Mouse (Mus musculus): Measurements from ENCODE around the gene Cacna1a. TPM values are rescaled to one million over a fixed set of nuclear protein-coding genes. Genes with fewer than 3 reads are reported as not detected.
A peak's percentile ranks its signal among the peaks of the same experiment; 100 is the strongest.

Cacna1a gene
- 29.2 and 31.1 TPM in 2 replicates for total RNA-seq (2014; rRNA removed)
- polyA plus RNA-seq (2015; fragmentation: Nextera tagmentation; extraction: Ambion mirVana), result 5.3 and 8.6 TPM in 2 replicates

DNA sequence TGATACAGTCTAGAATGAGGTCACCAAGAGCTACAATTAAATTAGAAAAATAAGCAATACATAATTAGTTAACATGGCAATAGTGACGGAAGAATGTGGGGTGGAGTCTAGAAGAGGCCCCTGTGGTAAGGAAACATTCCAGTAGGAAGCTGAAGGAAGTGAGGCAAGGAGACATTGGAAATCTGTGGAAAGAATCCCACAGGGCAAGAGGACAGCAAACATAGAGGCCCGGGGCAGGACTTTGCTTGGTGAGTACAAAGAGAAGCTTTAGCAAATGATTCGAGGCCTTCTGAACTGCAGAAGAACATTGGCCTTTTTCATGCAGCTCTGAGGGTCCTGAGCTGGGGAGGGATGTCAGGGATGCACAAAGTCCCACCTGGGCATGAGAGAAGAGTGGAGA is at the start of gene Cacna1a:
Gene Cacna1a (plus strand): TSS at position 166 of the 400 bp plus-strand sequence.
- Histone ChIP-seq H3K4me3 (ENCODE audit: low read depth, low read length) (no peak within 1 kb of the TSS), H3K4me1 (ENCODE audit: insufficient read depth) (no peaks in the 10 kb centered on the region), H3K4me2 (ENCODE audit: low read depth) (no peak within 1 kb of the TSS), H3K27me3 (ENCODE audit: insufficient read depth, low read length) (no peaks in the 10 kb centered on the region), H3K9ac (no peak within 1 kb of the TSS), H3K27ac (ENCODE audit: low read depth, low read length) (no peak within 1 kb of the TSS), H3K9me3 (ENCODE audit: low read length) (no peaks in the 10 kb centered on the region), H3K36me3 (ENCODE audit: insufficient read depth) (no peaks in the 10 kb centered on the region)
- 81% methylated on average over 3 of the region's 3 CpGs for WGBS
- ATAC-seq, result no peak
- TF ChIP-seq CTCF (IDR thresholded peaks at IDR 0.05; ENCODE audit: low read depth), result no peak
- no peak for DNase-seq

DNA sequence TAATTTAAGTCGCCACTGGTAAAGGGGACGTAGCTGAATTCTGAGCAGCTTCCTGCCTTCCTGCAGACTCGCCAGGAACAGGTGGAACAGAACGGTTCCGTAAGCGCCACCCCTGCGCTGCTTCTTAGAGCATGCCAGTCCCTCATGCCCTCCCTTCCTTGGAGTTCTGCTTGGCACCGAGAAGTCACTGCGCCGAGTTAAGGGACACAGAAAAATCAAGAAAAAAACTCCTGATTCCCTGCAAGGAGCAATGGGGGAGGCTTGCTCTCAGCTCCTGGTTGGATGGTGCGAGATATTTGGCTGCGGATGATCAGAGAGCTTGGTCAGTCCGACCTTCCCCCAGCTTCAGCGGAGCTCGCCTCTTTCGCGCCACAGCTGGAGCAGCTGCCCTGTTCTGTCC is 49.7 kb upstream of the Cacna1a start:
- no peak for TF ChIP-seq CTCF (IDR thresholded peaks at IDR 0.05; ENCODE audit: low read depth)
- H3K9ac ChIP-seq, result peak overlapping the region; percentile 10; the same call in 1 of the 2 replicates
- no peaks in the 10 kb centered on the region for H3K4me1 ChIP-seq (ENCODE audit: insufficient read depth)
- H3K27ac ChIP-seq (ENCODE audit: low read depth, low read length), result no peak overlapping the region
- 7% methylated on average over 17 of the region's 17 CpGs for WGBS
- peak overlapping the region; percentile 14; the same call in 1 of the 2 replicates for H3K4me3 ChIP-seq (ENCODE audit: low read depth, low read length)
- no peaks in the 10 kb centered on the region for H3K36me3 ChIP-seq (ENCODE audit: insufficient read depth)
- no peak for DNase-seq
- peaks cover 11% of the 10 kb centered on the region for H3K27me3 ChIP-seq (ENCODE audit: insufficient read depth, low read length)
- H3K9me3 ChIP-seq (ENCODE audit: low read length), result no peaks in the 10 kb centered on the region
- no peak for ATAC-seq
- peak overlapping the region; percentile 39 for H3K4me2 ChIP-seq (ENCODE audit: low read depth)

DNA sequence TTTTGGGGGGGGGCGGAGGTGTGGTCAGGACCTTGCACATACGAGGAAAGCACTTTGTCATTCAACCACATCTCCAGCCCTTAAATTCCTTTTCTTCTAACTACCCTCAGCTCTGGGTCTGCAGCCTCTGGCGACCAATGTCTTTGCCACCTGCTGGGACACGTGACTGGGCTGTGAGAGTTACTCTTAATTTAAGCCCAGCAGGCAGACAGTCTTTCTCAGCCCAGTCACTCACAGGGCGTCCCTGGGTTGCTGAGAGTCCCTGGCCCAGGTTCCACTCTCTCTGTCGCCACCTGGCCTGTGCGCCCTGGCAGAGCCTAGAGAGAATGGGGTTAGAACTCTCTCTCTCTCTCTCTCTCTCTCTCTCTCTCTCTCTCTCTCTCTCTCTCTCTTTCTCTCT is 48.9 kb upstream of the Cacna1a start:
- H3K36me3 ChIP-seq (ENCODE audit: insufficient read depth), result no peaks in the 10 kb centered on the region
- no peak overlapping the region for H3K4me2 ChIP-seq (ENCODE audit: low read depth)
- WGBS, result 6% methylated on average over 7 of the region's 7 CpGs
- H3K27me3 ChIP-seq (ENCODE audit: insufficient read depth, low read length), result peaks cover 11% of the 10 kb centered on the region
- ATAC-seq (no peak), DNase-seq (no peak)
- no peak overlapping the region for H3K9ac ChIP-seq
- H3K9me3 ChIP-seq (ENCODE audit: low read length), result no peaks in the 10 kb centered on the region
- no peak overlapping the region for H3K27ac ChIP-seq (ENCODE audit: low read depth, low read length)
- no peak for TF ChIP-seq CTCF (IDR thresholded peaks at IDR 0.05; ENCODE audit: low read depth)
- H3K4me3 ChIP-seq (ENCODE audit: low read depth, low read length), result no peak overlapping the region
- H3K4me1 ChIP-seq (ENCODE audit: insufficient read depth), result no peaks in the 10 kb centered on the region

DNA sequence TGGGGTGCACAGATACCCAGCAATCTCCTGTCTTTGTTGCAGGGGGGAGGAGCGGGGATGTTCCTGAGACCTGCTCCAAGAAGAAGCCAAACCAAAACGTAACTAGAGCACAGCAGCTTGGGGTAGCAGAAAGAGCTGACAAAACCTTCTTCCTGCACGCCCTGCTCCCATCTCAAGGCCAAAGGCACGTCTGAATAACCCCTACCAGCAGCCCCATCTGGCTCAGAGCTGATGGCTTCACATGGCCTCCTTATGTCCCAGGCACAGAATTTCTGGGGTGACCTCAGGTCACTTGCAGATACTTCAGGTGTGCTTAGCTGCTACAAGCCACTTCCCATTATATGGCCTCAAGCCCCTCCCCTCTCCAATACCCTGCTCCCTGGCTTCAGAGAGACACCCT is 48.4 kb upstream of the Cacna1a start:
- Histone ChIP-seq H3K4me3 (ENCODE audit: low read depth, low read length) (no peak overlapping the region), H3K36me3 (ENCODE audit: insufficient read depth) (no peaks in the 10 kb centered on the region), H3K27me3 (ENCODE audit: insufficient read depth, low read length) (peaks cover 11% of the 10 kb centered on the region), H3K4me1 (ENCODE audit: insufficient read depth) (no peaks in the 10 kb centered on the region), H3K27ac (ENCODE audit: low read depth, low read length) (no peak overlapping the region), H3K9ac (no peak overlapping the region), H3K4me2 (ENCODE audit: low read depth) (no peak overlapping the region), H3K9me3 (ENCODE audit: low read length) (no peaks in the 10 kb centered on the region)
- 50% methylated on average over 4 of the region's 4 CpGs for WGBS
- no peak for DNase-seq
- ATAC-seq, result no peak
- no peak for TF ChIP-seq CTCF (IDR thresholded peaks at IDR 0.05; ENCODE audit: low read depth)

DNA sequence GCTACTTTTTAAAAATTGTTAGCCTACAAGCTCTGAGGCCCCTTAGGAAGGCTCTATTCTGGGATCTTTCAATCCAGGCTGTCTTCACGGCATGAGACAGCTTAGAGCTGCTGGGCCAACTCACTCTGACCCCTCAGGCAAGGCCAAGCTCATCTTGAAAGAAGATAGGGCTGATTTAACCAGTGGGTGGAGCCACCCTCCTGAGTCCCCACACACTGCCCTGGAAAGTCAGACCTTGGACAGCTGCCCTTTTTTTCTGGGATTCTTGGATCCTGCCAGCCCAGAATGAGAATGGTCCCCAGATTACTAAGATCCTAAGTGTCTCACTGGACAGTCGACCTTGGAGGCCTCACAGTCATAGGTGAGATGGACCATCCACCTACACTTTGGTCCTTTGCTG is 47.6 kb upstream of the Cacna1a start:
- ATAC-seq (no peak), DNase-seq (no peak)
- Histone ChIP-seq H3K36me3 (ENCODE audit: insufficient read depth) (no peaks in the 10 kb centered on the region), H3K4me2 (ENCODE audit: low read depth) (no peak overlapping the region), H3K27me3 (ENCODE audit: insufficient read depth, low read length) (peaks cover 11% of the 10 kb centered on the region), H3K4me3 (ENCODE audit: low read depth, low read length) (no peak overlapping the region), H3K27ac (ENCODE audit: low read depth, low read length) (no peak overlapping the region), H3K4me1 (ENCODE audit: insufficient read depth) (no peaks in the 10 kb centered on the region), H3K9me3 (ENCODE audit: low read length) (no peaks in the 10 kb centered on the region), H3K9ac (no peak overlapping the region)
- WGBS, result 7% methylated on average over 2 of the region's 2 CpGs
- TF ChIP-seq CTCF (IDR thresholded peaks at IDR 0.05; ENCODE audit: low read depth), result no peak

DNA sequence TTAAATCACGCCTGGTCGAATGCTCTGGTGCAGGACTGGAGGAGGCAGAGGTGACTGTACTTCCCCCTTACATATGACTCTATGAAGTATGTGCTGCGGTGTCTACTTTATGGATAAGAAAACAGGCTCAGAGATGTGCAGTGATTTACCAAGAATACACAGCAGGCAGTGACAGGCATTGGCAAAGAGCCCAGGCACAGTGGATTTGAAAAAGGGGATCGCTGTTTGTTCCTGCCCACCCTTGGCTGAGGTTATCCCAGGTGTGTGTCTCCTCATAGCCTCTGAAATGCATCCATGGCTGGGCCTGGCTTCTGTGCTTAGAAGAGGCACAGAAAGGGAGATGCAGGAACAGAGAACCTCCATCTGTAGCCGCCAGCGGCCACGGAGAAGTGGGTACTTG is 42.7 kb upstream of the Cacna1a start:
- H3K27ac ChIP-seq (ENCODE audit: low read depth, low read length), result no peak overlapping the region
- H3K4me3 ChIP-seq (ENCODE audit: low read depth, low read length), result no peak overlapping the region
- no peak overlapping the region for H3K4me2 ChIP-seq (ENCODE audit: low read depth)
- TF ChIP-seq CTCF (IDR thresholded peaks at IDR 0.05; ENCODE audit: low read depth), result no peak
- no peaks in the 10 kb centered on the region; the same call in 1 of the 2 replicates for H3K27me3 ChIP-seq (ENCODE audit: insufficient read depth, low read length)
- no peaks in the 10 kb centered on the region for H3K9me3 ChIP-seq (ENCODE audit: low read length)
- ATAC-seq, result no peak
- no peaks in the 10 kb centered on the region for H3K36me3 ChIP-seq (ENCODE audit: insufficient read depth)
- no peak overlapping the region for H3K9ac ChIP-seq
- 71% methylated on average over 7 of the region's 7 CpGs for WGBS
- no peak for DNase-seq
- no peaks in the 10 kb centered on the region for H3K4me1 ChIP-seq (ENCODE audit: insufficient read depth)

DNA sequence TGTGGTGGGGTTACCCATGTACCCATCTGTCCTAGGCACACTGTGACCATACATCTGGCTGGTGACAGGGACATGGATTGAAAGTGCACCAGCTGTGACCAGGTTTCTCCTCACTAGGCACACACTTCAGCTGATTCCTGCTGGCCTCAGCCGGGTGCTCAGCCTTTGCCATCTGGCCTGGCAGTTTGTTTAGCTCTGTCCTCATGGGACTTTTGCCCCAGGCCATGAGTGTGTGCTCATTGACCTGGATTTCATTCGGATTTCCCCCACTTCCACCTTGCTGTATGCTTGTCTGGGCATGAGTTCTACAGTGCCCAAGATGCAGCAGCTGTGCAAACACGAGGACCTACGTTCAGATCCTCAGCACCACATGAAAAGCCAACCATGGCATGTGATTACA is 41.8 kb upstream of the Cacna1a start:
- Histone ChIP-seq H3K9me3 (ENCODE audit: low read length) (no peaks in the 10 kb centered on the region), H3K4me1 (ENCODE audit: insufficient read depth) (no peaks in the 10 kb centered on the region), H3K36me3 (ENCODE audit: insufficient read depth) (no peaks in the 10 kb centered on the region), H3K4me3 (ENCODE audit: low read depth, low read length) (no peak overlapping the region), H3K9ac (no peak overlapping the region), H3K4me2 (ENCODE audit: low read depth) (no peak overlapping the region), H3K27ac (ENCODE audit: low read depth, low read length) (no peak overlapping the region), H3K27me3 (ENCODE audit: insufficient read depth, low read length) (no peaks in the 10 kb centered on the region)
- no peak for DNase-seq
- WGBS, result 60% methylated on average over 4 of the region's 4 CpGs
- no peak for ATAC-seq
- TF ChIP-seq CTCF (IDR thresholded peaks at IDR 0.05; ENCODE audit: low read depth), result no peak
